Mouse (Mus musculus): ENCODE data around the gene Smc5.

The Smc5 gene

GRCm38 (mm10) chr19:23188986-23189385 lies 84.7 kb downstream of the Smc5 start:
- DNase-seq: no peak

GRCm38 (mm10) chr19:23187732-23188131 lies 86.0 kb downstream of the Smc5 start:
- no peak for DNase-seq

GRCm38 (mm10) chr19:23184068-23184467 lies 89.6 kb downstream of the Smc5 start:
- DNase-seq: no peak

- DNase-seq: no peak
Measured at GRCm38 (mm10) chr19:23183493-23183892, 90.2 kb downstream of the Smc5 start.

- no peak for DNase-seq
Measured at GRCm38 (mm10) chr19:23178533-23178932, 95.2 kb downstream of the Smc5 start.

GRCm38 (mm10) chr19:23175511-23175910 lies 98.2 kb downstream of the Smc5 start:
- DNase-seq: no peak

- no peak for DNase-seq
Measured at GRCm38 (mm10) chr19:23175090-23175489, 98.6 kb downstream of the Smc5 start.

GRCm38 (mm10) chr19:23171136-23171535 lies 102.6 kb downstream of the Smc5 start:
- DNase-seq: no peak

GRCm38 (mm10) chr19:23170476-23170875 lies 103.2 kb downstream of the Smc5 start:
- DNase-seq: no peak

- no peak for DNase-seq
Measured at GRCm38 (mm10) chr19:23169659-23170050, 104.0 kb downstream of the Smc5 start.

- no peak for DNase-seq
Measured at GRCm38 (mm10) chr19:23168899-23169658, 104.6 kb downstream of the Smc5 start.

- DNase-seq: no peak
Measured at GRCm38 (mm10) chr19:23166550-23167284, 107.0 kb downstream of the Smc5 start.

- DNase-seq: no peak
Measured at GRCm38 (mm10) chr19:23164651-23165240, 109.0 kb downstream of the Smc5 start.

- DNase-seq: no peak
Measured at GRCm38 (mm10) chr19:23163361-23163760, 110.3 kb downstream of the Smc5 start.

GRCm38 (mm10) chr19:23162877-23163276 lies 110.8 kb downstream of the Smc5 start:
- DNase-seq: no peak

- no peak for DNase-seq
Measured at GRCm38 (mm10) chr19:23162387-23162809, 111.3 kb downstream of the Smc5 start.

GRCm38 (mm10) chr19:23159780-23160395 lies 113.8 kb downstream of the Smc5 start:
- DNase-seq: peak; percentile 52
